Mouse (Mus musculus) spleen, adult 2 months (tissue): ENCODE data around the gene Wdr34.

ENCODE experiments used
- CTCF ChIP-seq: fragments of 200-500 bp; IDR thresholded peaks from 2 replicates; pipeline ENCODE4 v1.5.1; 2011; ENCODE audit warnings: mild to moderate bottlenecking, inconsistent platforms; ENCODE audit not compliant: insufficient read depth, insufficient read length, insufficient replicate concordance; ENCODE audit errors: extremely low read depth
- POLR2A ChIP-seq: fragments of 200-500 bp; IDR thresholded peaks from 2 replicates; pipeline ENCODE4 v1.6.1; 2011; ENCODE audit warnings: low read depth, low read length, inconsistent platforms

DNA sequence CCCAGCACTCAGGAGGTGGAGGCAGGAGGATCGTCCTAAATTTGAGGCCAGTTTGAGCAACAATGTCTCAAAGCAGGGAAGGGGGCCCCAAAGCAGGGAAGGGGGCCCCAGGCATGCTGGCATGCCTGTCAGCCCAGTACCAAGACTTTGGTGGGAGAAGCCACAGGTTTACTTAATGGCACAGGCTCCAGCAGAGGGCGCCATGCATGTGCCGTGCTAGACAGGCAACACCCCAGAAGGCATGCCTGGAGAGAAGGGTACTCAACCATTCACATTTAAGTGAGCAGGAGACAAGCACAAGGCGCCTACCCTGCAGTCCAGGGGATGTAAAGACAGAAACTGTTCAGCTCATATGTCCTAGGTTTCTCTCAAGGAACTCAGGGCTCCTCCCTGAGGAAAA, 6.2 kb downstream of the Wdr34 start:
- peak; percentile 85; the same call in 1 of the 2 replicates for TF ChIP-seq CTCF
- no peak for TF ChIP-seq POLR2A
